Mouse (Mus musculus) cerebellum, adult 2 months (tissue): ENCODE results near the gene Phkg1.

Source experiments
- CTCF ChIP-seq: fragments of 200-500 bp; IDR thresholded peaks from 2 replicates; pipeline ENCODE4 v1.5.1; 2011; ENCODE audit warnings: low read depth, mild to moderate bottlenecking, control low read depth, low read length, moderate library complexity, borderline replicate concordance; ENCODE audit not compliant: insufficient read depth
- POLR2A ChIP-seq: fragments of 200-500 bp; IDR thresholded peaks from 2 replicates; pipeline ENCODE4 v1.6.1; 2011; ENCODE audit warnings: low read length, control low read depth, borderline replicate concordance; ENCODE audit not compliant: insufficient read depth

DNA sequence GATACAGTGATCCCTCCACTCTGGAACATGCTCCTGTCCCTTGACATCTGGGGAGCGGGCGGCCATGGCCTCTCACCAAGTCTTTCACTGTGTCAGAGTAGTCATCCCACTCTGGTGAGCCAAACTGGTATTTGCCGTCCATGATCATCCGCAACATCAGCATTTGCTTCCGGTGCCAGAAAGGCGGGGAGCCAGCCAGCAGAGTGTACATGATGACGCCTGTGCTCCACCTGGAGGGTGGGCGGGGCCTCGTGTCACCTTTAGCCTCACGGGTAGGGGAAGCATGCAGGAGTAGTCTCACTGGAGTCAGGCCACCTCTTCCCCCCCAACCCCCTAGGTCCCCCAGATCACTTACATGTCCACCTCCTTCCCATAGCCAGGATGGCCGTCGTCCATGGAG, 32.5 kb downstream of the Phkg1 start:
- no peak for TF ChIP-seq CTCF
- TF ChIP-seq POLR2A: no peak
